Comparison of ENCODE assay signal across 8 mouse cellular contexts in the genomic region with DNA sequence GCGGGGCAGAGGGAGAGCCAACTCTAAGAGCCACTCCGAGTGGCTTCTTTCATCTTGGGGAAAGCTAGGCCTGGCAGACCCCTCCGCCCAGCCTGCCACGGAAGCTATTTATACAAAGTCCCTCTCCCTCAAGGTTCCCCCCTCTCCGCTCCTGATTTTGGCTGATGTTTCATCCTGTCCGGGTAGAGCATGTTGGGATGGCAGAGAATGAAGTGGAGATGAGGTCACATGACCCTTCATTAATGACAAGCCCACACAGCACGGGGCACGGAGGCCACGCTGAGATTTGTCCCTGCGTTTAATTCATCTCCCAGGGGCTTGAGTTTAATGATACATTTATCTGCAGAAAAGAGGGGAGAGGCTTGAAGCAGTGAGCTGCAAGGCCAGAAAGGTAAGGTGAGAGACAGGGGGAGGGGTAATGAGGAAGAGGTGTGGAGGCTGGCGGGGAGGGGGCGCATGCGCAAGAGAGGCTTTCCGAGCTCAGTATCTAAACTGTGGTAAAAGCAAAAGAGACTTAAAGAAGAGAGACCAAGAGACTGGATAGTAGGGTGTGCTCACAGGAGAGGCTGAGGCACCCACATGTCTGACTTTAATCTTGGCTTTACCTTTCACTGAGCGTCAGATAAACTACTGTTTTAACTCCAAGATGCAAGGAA.
DNase-seq lines count a peak whose midpoint lies in the region; ATAC-seq and TF ChIP-seq lines count a peak whose summit lies in the region.

No protein-coding gene starts in this region.

- no peak for DNase-seq in kidney, postnatal 0 days (ENCODE audit: low spot score)
- no peak for DNase-seq in kidney, postnatal 10 days
- DNase-seq in layer of hippocampus, postnatal 10 days (ENCODE audit: low spot score in 2 of 2), result no peak
- no peak for DNase-seq in adrenal gland, adult (ENCODE audit: inconsistent age in 2 of 2, low spot score in 1 of 2)

- H3K27ac ChIP-seq in kidney, postnatal 0 days, result no peak overlapping the region
- H3K27ac ChIP-seq in embryonic facial prominence, embryonic 12.5 days, result no peak overlapping the region
- H3K27ac ChIP-seq in intestine, postnatal 0 days (ENCODE audit: low read depth, low read length), result no peak overlapping the region
- H3K27ac ChIP-seq in neural tube, embryonic 15.5 days (replicated peaks), result no peak overlapping the region

- H3K4me2 ChIP-seq in kidney, postnatal 0 days (ENCODE audit: low read length), result 0 out of 2 replicates have a peak overlapping the region, but pooled peaks have one; percentile 7
- peak overlapping the region; percentile 9; the same call in 1 of the 2 replicates for H3K4me2 ChIP-seq in embryonic facial prominence, embryonic 12.5 days (replicated peaks)
- 0 out of 2 replicates have a peak overlapping the region, but pooled peaks have one; percentile 4 for H3K4me2 ChIP-seq in intestine, postnatal 0 days (replicated peaks; ENCODE audit: low read depth)
- H3K4me2 ChIP-seq in neural tube, embryonic 15.5 days, result peak overlapping the region; percentile 24

- no peaks in the 10 kb centered on the region for H3K9me3 ChIP-seq in kidney, postnatal 0 days (replicated peaks; ENCODE audit: low read length)
- H3K9me3 ChIP-seq in embryonic facial prominence, embryonic 12.5 days, result no peaks in the 10 kb centered on the region
- H3K9me3 ChIP-seq in intestine, postnatal 0 days (ENCODE audit: control insufficient read depth), result no peaks in the 10 kb centered on the region
- H3K9me3 ChIP-seq in neural tube, embryonic 15.5 days (replicated peaks), result no peaks in the 10 kb centered on the region

- no peak overlapping the region for H3K9ac ChIP-seq in kidney, postnatal 0 days (ENCODE audit: low read depth, low read length)
- no peak overlapping the region for H3K9ac ChIP-seq in embryonic facial prominence, embryonic 12.5 days
- no peak overlapping the region for H3K9ac ChIP-seq in intestine, postnatal 0 days (ENCODE audit: low read depth, low read length)
- H3K9ac ChIP-seq in neural tube, embryonic 15.5 days (replicated peaks), result no peak overlapping the region

- no peak overlapping the region for H3K4me3 ChIP-seq in kidney, postnatal 0 days (replicated peaks; ENCODE audit: low read depth, low read length)
- H3K4me3 ChIP-seq in embryonic facial prominence, embryonic 12.5 days, result no peak overlapping the region
- H3K4me3 ChIP-seq in intestine, postnatal 0 days (ENCODE audit: low read depth, low read length), result no peak overlapping the region
- no peak overlapping the region for H3K4me3 ChIP-seq in neural tube, embryonic 15.5 days (replicated peaks)

- WGBS in kidney, postnatal 0 days, result 36% methylated on average over 15 of the region's 15 CpGs
- WGBS in embryonic facial prominence, embryonic 12.5 days, result 40% methylated on average over 15 of the region's 15 CpGs
- 31% methylated on average over 15 of the region's 15 CpGs for WGBS in intestine, postnatal 0 days
- 38% methylated on average over 15 of the region's 15 CpGs for WGBS in neural tube, embryonic 15.5 days

- no peaks in the 10 kb centered on the region for H3K36me3 ChIP-seq in kidney, postnatal 0 days (ENCODE audit: insufficient read depth, low read length)
- no peaks in the 10 kb centered on the region for H3K36me3 ChIP-seq in embryonic facial prominence, embryonic 12.5 days
- no peaks in the 10 kb centered on the region for H3K36me3 ChIP-seq in intestine, postnatal 0 days (ENCODE audit: control insufficient read depth, insufficient read depth)
- H3K36me3 ChIP-seq in neural tube, embryonic 15.5 days, result no peaks in the 10 kb centered on the region

- no peaks in the 10 kb centered on the region for H3K27me3 ChIP-seq in kidney, postnatal 0 days (ENCODE audit: insufficient read depth, low read length)
- H3K27me3 ChIP-seq in embryonic facial prominence, embryonic 12.5 days, result no peaks in the 10 kb centered on the region
- H3K27me3 ChIP-seq in intestine, postnatal 0 days (replicated peaks; ENCODE audit: control insufficient read depth, insufficient read depth, low read length), result no peaks in the 10 kb centered on the region
- H3K27me3 ChIP-seq in neural tube, embryonic 15.5 days (replicated peaks), result no peaks in the 10 kb centered on the region

- no peak for TF ChIP-seq CTCF in kidney, postnatal 0 days (IDR thresholded peaks at IDR 0.05; ENCODE audit: low read depth)
- no peak for TF ChIP-seq CTCF in intestine, postnatal 0 days (IDR thresholded peaks at IDR 0.05; ENCODE audit: low read depth)

- no peak for ATAC-seq in kidney, postnatal 0 days (replicated peaks; ENCODE audit: low FRiP score, low read depth)
- no peak for ATAC-seq in embryonic facial prominence, embryonic 12.5 days (ENCODE audit: insufficient number of reproducible peaks, insufficient read depth, low FRiP score, low TSS enrichment)
- no peak for ATAC-seq in intestine, postnatal 0 days
- peak; percentile 48; the same call in 1 of the 2 replicates for ATAC-seq in neural tube, embryonic 15.5 days (ENCODE audit: low FRiP score)
- ATAC-seq in megakaryocyte progenitor cell, adult 5-6 weeks (replicated peaks; ENCODE audit: poor library complexity), result no peak

- H3K4me1 ChIP-seq in kidney, postnatal 0 days (replicated peaks; ENCODE audit: insufficient read depth, low read length), result no peaks in the 10 kb centered on the region
- H3K4me1 ChIP-seq in embryonic facial prominence, embryonic 12.5 days, result no peaks in the 10 kb centered on the region
- H3K4me1 ChIP-seq in intestine, postnatal 0 days (replicated peaks; ENCODE audit: control insufficient read depth, insufficient read depth, low read length), result no peaks in the 10 kb centered on the region
- H3K4me1 ChIP-seq in neural tube, embryonic 15.5 days, result peaks cover 28% of the 10 kb centered on the region
